Mouse (Mus musculus) small intestine, adult 2 months (tissue): ENCODE data around the gene Itfg2.

Experiments used
- CTCF ChIP-seq: fragments of 200-500 bp; IDR thresholded peaks from 2 replicates; pipeline ENCODE4 v1.5.1; 2012; ENCODE audit warnings: low read depth, mild to moderate bottlenecking, control low read depth, inconsistent platforms, low read length, moderate library complexity, mixed read lengths; ENCODE audit not compliant: insufficient replicate concordance, insufficient read length; ENCODE audit errors: extremely low read depth
- POLR2A ChIP-seq: fragments of 200-500 bp; IDR thresholded peaks from 2 replicates; pipeline ENCODE4 v1.6.1; 2012; ENCODE audit warnings: low read depth, mild to moderate bottlenecking, control low read depth, inconsistent platforms, low read length, moderate library complexity

DNA sequence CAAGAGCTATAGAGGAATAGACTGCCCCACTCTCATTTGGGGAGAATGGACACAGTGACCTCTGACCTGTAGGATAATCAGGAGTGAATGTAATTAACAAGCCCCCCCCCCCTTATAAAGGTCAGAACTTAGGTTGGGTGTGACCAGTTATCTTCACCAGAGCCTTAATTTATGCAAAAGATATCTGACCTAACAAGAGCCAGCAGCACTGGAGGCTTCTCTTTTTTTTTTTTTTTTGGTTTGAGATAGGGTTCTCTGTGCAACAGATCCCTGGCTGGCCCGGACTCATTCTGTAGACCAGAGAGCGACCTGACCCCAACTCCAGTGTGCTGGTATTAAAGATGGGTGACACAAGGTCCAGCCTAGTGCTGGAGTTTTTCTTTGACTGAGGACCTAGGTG lies 4.6 kb upstream of the Itfg2 start:
- no peak for TF ChIP-seq CTCF
- no peak for TF ChIP-seq POLR2A
